In the genomic region with DNA sequence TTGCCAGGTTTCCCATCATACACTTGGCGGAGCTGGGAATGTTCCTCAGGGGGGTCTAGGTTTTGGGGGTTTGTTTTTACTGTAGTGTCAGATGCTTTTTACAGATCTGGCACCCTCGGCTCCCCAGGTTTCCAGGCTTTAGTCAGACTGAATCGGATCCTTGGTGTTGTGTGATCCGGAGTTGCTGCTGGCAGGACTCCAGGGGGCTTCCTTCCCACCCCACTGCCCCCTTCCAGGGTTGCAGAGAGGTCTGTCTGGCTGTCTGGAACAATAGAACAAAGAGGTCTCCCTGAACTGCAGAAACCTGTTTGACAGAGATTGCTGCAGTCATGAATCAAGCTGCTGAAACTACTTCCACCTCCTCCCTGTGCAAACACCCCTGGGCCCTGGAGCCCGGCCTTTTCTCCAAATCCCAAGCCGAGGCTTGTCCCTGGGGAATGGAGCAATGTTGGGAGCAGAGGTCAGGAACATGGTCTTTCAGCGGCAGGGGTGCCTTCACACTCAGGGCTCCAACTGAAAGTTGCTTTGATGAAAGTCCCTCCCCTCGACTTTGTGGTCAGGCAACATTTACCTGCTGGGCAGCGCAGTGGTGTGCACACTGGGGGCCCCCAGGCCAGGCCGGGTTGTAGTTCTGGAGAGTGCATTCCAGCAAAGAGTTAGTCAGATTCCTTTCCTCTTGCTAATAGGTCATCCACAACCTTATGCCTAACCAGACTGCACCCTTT, we compare ENCODE assay signal across 7 mouse cellular contexts. TPM values are rescaled to one million over a fixed set of nuclear protein-coding genes. Genes with fewer than 3 reads are reported as not detected.
A peak's percentile ranks its signal among the peaks of the same experiment; 100 is the strongest.
DNase-seq lines count a peak whose midpoint lies in the region; ATAC-seq lines count a peak whose summit lies in the region.

No protein-coding gene starts in this region.

- H3K9ac ChIP-seq in midbrain, embryonic 16.5 days (ENCODE audit: low read depth, low read length) = no peak overlapping the region
- no peak overlapping the region for H3K9ac ChIP-seq in limb, embryonic 12.5 days (replicated peaks)

- peaks cover 36% of the 10 kb centered on the region for H3K4me1 ChIP-seq in midbrain, embryonic 10.5 days
- H3K4me1 ChIP-seq in midbrain, embryonic 16.5 days (ENCODE audit: control insufficient read depth, insufficient read depth, low read length) = peaks cover 16% of the 10 kb centered on the region
- H3K4me1 ChIP-seq in limb, embryonic 12.5 days (replicated peaks) = peaks cover 10% of the 10 kb centered on the region

- H3K27me3 ChIP-seq in midbrain, embryonic 10.5 days (ENCODE audit: low read depth, poor library complexity, severe bottlenecking) = peaks cover 48% of the 10 kb centered on the region
- H3K27me3 ChIP-seq in midbrain, embryonic 16.5 days (ENCODE audit: control insufficient read depth, insufficient read depth, low read depth, low read length) = no peaks in the 10 kb centered on the region
- no peaks in the 10 kb centered on the region; the same call in 1 of the 2 replicates for H3K27me3 ChIP-seq in limb, embryonic 12.5 days

- 26% methylated on average over 10 of the region's 10 CpGs for WGBS in midbrain, embryonic 10.5 days
- 25% methylated on average over 10 of the region's 10 CpGs for WGBS in midbrain, embryonic 16.5 days
- 27% methylated on average over 10 of the region's 10 CpGs for WGBS in limb, embryonic 12.5 days

- no peaks in the 10 kb centered on the region for H3K36me3 ChIP-seq in midbrain, embryonic 10.5 days
- H3K36me3 ChIP-seq in midbrain, embryonic 16.5 days (ENCODE audit: control insufficient read depth, insufficient read depth, low read length) = no peaks in the 10 kb centered on the region
- no peaks in the 10 kb centered on the region for H3K36me3 ChIP-seq in limb, embryonic 12.5 days

- no peaks in the 10 kb centered on the region for H3K9me3 ChIP-seq in midbrain, embryonic 10.5 days (replicated peaks)
- H3K9me3 ChIP-seq in midbrain, embryonic 16.5 days (replicated peaks; ENCODE audit: control insufficient read depth, low read length, poor library complexity, severe bottlenecking) = no peaks in the 10 kb centered on the region
- H3K9me3 ChIP-seq in limb, embryonic 12.5 days = no peaks in the 10 kb centered on the region

- intact Hi-C loops in left cerebral cortex, postnatal 36 days (cut with DNase I) = no loop called here

- ATAC-seq in midbrain, embryonic 16.5 days = no peak
- ATAC-seq in limb, embryonic 12.5 days (ENCODE audit: insufficient number of reproducible peaks, insufficient read depth, low FRiP score, low TSS enrichment, low read depth) = no peak

- no peak overlapping the region for H3K4me2 ChIP-seq in midbrain, embryonic 16.5 days (ENCODE audit: low read length)
- H3K4me2 ChIP-seq in limb, embryonic 12.5 days = no peak overlapping the region

- no peak overlapping the region for H3K4me3 ChIP-seq in midbrain, embryonic 10.5 days
- H3K4me3 ChIP-seq in midbrain, embryonic 16.5 days (ENCODE audit: low read depth, low read length) = no peak overlapping the region
- H3K4me3 ChIP-seq in limb, embryonic 12.5 days (replicated peaks) = no peak overlapping the region

- H3K27ac ChIP-seq in midbrain, embryonic 10.5 days (replicated peaks) = peak overlapping the region; percentile 19
- H3K27ac ChIP-seq in midbrain, embryonic 16.5 days (ENCODE audit: low read length) = no peak overlapping the region
- peak overlapping the region; percentile 50; the same call in 1 of the 2 replicates for H3K27ac ChIP-seq in limb, embryonic 12.5 days

- no peak for DNase-seq in midbrain, embryonic 10.5 days (ENCODE audit: low spot score)
- peak; percentile 90 for DNase-seq in fat pad, adult 2 months (ENCODE audit: extremely low read depth, low read depth, low spot score)
- DNase-seq in urinary bladder, adult 2 months (ENCODE audit: low spot score) = peak; percentile 59
- no peak for DNase-seq in layer of hippocampus, adult 9-11 months
- no peak for DNase-seq in left cerebral cortex, postnatal 36 days (ENCODE audit: low spot score in 2 of 2)

RNA-seq across cellular contexts. Expression of gene Casq2, which starts 49.3 kb away (rescaled TPM):
- not detected in 2 replicates for polyA plus RNA-seq in midbrain, embryonic 10.5 days (2016; fragmentation: Nextera tagmentation; extraction: Ambion mirVana)
- 0.29 and 0.82 TPM in 2 replicates for polyA plus RNA-seq in midbrain, embryonic 16.5 days (2015; fragmentation: Nextera tagmentation; extraction: Ambion mirVana)
- polyA plus RNA-seq in limb, embryonic 12.5 days (2016; fragmentation: Nextera tagmentation; extraction: Ambion mirVana) = 15.6 and 18.5 TPM in 2 replicates
- 52.0 and 91.3 TPM in 2 replicates for polyA plus RNA-seq in urinary bladder, adult 2 months (2012; rRNA removed)
- 1 to 10 TPM; 1.2 TPM for total RNA-seq in left cerebral cortex, postnatal 36 days (2021)

Comparison
In these comparisons a context has a peak if more than half of its experiments do, and no peak if none do; other contexts are left out.
1. DNase-seq: peak in fat pad, adult 2 months (single experiment) and urinary bladder, adult 2 months (single experiment); none in midbrain, embryonic 10.5 days (single experiment), layer of hippocampus, adult 9-11 months (single experiment) and left cerebral cortex, postnatal 36 days (0 of 2).